Mouse (Mus musculus): ENCODE results near the gene Ttl.

Gene Ttl

GRCm38 (mm10) chr2:129065437-129066282 lies at the start of gene Ttl:
Gene Ttl (plus strand): TSS chr2:129065942.
- in situ Hi-C loops (cut with MboI): no loop called here

DNA sequence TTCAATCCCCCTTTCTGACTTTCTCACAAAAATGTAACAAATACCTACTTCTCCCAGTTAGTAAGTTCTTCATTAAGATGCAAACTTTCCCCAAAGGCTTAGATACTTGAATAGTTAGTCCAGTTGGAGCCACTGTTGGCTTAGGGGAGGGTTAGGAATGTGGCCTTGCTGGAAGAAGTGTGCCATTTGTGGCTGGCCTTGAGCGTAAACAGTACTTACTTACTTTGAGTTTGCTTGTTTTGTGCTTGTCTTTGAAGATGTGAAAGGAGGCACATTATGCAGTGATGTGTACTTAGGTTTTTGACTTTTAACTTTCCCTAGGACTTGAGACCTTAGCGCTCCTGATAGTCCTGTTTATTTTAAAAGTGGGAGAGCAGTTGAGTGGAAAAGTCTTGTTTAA lies 45.6 kb upstream of the Ttl start:
- in situ Hi-C loops (cut with MboI): no loop called here

DNA sequence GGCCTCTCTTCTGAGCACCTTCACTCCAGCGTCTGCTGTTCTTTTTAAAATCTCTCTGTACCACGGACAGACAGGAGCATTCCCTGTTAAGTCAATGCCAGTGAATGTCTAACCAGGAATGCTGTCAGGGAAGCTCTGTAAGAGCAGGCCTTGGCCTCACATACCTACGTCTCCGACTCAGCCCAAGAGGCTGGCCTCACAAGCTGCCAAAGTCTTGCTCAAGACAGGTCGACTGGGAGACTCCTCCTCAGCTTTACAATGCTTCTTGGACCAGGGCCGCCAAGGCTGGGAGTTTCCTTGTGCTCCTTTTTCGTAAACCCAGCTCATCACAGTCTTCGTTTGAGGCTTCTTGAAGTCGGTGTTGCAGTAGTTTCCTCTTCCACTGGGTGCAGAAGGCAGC lies 40.9 kb upstream of the Ttl start:
- in situ Hi-C loops (cut with MboI): no loop called here

- in situ Hi-C loops (cut with MboI): no loop called here
Measured at GRCm38 (mm10) chr2:129035381-129035780, 30.4 kb upstream of the Ttl start.

DNA sequence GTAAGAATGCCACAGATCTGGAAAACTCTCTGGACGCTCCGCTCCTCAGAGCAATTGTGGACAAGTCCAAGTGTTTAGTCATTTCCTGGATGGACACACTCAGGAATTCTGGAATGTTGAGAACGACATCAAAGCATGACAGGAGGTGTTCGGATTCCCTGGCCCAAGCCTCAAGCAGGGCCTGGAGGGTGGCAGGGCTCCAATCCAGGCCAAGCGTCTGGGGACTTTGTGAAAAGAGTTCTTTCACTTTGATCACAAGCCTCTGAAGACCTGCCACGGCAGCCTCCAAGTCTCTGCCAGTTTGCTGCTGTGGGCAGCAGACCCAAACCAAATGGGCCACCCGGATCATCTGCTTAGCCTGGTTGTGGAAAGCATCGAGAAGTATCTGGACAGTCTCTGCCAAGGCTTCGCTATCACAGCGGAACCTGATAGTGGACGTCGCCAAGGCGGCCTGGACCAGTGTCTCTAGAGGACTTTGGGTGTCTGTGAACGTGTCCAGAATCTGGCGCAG lies 27.3 kb upstream of the Ttl start:
- in situ Hi-C loops (cut with MboI): no loop called here

GRCm38 (mm10) chr2:129038937-129039631 lies 26.7 kb upstream of the Ttl start:
- in situ Hi-C loops (cut with MboI): no loop called here

- in situ Hi-C loops (cut with MboI): no loop called here
Measured at GRCm38 (mm10) chr2:129040567-129040966, 25.2 kb upstream of the Ttl start.

DNA sequence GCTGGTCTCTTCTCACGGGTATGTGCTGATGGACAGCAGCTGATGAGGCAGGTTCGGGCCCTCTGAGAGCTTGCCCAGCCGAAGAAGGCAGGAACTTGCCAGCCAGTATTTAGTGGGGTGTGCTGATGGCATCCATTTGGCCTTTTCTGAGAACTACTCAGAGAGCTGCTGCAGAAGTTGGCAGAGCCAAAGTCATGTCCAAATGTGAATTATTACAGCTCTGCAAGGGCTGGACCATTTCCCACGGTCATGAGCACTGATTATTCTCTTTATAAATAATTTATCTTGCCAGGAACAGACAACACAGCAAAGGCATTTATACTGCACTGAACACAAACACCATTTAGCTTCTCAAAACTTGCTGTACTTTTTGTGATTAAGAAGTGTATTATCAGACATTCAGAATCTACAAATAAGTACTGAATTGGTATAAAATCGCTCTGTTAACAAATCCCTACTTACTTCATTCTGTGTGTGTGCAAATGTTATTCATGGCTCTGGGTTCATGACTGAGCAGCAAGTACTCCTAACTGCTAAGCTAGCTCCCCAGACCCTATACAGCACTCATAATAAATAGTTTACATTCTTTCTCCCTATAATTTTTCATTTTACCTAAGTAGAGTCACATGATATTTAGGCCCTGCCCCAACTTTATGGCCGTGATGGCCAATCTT lies 19.4 kb upstream of the Ttl start:
- in situ Hi-C loops (cut with MboI): no loop called here

- in situ Hi-C loops (cut with MboI): no loop called here
Measured at GRCm38 (mm10) chr2:129046846-129047196, 18.9 kb upstream of the Ttl start.

DNA sequence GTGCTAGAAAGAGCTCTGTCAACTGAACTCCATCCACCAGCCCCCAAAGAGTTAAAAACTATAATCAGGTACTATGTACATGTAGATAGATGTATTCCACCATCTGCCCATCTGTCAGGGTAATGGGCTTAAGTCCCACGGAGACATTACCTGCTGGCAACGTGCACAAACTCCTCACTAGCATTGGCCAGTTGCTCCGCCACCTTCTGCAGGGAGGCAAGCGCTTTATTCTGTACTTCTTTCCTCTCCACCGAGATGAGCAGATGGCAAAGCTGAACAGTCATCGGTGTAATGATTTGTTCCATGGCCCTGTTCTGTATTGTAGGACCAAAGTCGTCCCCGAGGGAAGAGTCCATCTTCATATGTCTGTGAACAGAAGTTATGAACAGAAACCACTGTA lies 17.9 kb upstream of the Ttl start, which contains the start of gene Vinac1:
Vinac1 (minus strand) TSS at position 362 of the 400 bp plus-strand sequence.
- in situ Hi-C loops (cut with MboI): no loop called here

DNA sequence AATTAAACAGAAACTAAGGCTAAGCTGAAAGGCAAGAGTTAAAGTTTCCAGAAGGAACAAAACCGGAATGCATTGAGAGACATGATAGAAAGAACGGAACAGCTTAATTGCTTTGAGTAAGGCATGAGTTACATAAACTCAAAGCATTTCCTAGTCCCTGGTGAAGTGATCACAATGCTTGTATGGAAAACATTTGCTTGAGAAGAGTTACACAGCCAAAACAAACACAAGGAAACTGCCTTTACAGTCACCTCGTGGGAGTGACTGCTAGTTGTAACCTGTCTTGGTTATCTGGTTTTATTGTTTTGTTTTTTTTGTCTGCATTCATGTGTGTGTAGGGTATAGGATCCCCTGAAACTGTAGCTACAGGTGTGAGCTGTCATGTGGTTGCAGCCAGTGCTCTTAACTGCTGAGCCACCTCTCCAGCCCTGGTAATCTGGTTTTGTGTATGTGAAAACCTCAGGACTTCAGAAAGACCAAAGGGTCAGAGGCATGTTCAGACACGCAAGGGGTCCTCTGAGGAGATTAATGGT lies 13.2 kb upstream of the Ttl start:
- in situ Hi-C loops (cut with MboI): loop anchor here (10.0 kb wide), 1 partner anchor 108 kb away; the partner anchor contains the start of gene Zc3h8

GRCm38 (mm10) chr2:129055741-129056140 lies 10.0 kb upstream of the Ttl start:
- in situ Hi-C loops (cut with MboI): loop anchor here (10.0 kb wide), 1 partner anchor 111 kb away; the partner anchor contains the start of gene Zc3h8

GRCm38 (mm10) chr2:129056597-129056996 lies 9.1 kb upstream of the Ttl start:
- in situ Hi-C loops (cut with MboI): loop anchor here (10.0 kb wide), 1 partner anchor 112 kb away; the partner anchor contains the start of gene Zc3h8

DNA sequence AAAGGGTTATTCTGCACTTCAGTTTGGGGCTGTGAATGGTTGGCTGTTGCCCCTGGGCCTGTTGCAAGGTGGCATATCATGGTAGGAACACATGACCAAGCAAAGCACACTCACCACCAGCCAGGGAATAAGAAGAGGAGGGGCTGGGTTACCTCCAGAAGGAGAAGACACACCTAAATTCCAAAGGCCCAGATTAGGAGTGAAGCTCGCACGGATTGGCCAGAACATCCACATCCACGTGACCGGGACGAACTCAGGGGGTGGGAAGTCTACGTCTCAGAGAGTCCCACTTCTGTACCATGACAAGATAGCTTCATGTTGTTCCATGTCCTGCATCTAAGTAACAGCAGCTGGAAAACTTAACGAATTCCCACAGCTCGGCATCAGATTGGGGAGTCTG lies 8.5 kb upstream of the Ttl start:
- in situ Hi-C loops (cut with MboI): loop anchor here (10.0 kb wide), 1 partner anchor 112 kb away; the partner anchor contains the start of gene Zc3h8

DNA sequence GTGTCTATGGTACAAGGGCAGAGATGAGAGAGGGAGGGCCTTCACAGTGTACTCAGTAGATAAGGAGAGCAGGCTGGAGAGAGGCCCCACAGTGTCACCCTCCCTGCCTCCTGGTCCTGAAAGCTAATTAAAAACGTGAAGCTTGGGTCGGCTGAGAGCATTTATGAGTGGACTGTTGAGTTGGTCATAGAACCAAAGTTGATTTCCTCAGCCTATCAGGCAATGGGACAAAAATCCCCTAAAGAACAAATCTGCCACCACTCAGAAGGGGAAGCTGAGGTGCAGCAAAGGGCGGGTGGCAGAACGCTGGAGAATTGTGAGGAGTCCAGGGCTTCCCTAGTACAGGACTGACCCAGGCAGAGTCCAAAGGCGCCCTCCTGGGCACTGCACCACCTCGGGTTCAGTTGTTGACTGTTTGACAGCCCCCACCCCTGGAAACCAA lies 7.8 kb upstream of the Ttl start:
- in situ Hi-C loops (cut with MboI): loop anchor here (10.0 kb wide), 1 partner anchor 113 kb away; the partner anchor contains the start of gene Zc3h8

DNA sequence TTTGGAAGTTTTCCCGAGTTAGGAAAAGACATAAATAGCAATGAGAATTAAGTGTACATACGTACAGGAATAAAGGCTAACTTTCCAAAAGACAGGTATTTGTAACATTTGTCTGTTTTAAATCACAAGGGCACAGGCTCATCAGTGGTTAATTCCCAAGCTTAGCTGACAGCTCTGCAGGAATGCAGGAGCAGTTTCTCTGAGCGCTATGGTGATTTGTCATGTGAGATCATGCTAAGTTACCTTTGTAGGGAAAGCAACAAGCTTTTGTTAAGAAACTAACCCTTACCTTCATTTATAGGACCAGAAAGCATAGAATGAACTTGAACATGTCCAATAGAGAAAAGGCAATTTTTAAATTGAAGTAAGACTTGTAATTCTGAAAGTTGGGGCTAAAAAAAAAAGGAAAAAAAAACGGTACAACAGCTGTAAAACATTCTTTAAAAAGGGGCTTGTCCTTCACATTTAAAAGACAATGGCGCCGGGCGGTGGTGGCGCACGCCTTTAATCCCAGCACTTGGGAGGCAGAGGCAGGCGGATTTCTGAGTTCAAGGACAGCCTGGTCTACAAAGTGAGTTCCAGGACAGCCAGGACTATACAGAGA lies 4.2 kb upstream of the Ttl start:
- in situ Hi-C loops (cut with MboI): no loop called here

DNA sequence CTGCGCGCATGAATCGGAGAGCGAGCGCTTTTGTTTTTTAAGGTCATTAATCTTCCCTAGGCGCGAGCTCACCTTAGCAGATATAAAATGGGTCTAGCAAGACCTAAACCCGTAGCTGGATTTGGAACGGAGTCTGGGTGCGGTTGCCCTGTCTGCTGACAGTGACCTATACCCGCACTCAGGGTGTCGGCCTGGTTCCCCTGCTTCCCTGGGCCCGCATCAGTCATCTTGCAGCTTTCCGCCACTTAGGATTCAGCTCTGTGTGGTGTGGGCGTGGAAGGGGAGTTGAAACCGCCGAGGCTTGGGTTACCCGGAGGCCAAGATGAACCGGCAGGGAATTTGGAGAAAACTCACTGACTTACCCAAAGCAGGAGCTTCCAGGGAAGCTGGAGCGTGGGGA lies 584 bp downstream of the Ttl start:
- in situ Hi-C loops (cut with MboI): no loop called here

DNA sequence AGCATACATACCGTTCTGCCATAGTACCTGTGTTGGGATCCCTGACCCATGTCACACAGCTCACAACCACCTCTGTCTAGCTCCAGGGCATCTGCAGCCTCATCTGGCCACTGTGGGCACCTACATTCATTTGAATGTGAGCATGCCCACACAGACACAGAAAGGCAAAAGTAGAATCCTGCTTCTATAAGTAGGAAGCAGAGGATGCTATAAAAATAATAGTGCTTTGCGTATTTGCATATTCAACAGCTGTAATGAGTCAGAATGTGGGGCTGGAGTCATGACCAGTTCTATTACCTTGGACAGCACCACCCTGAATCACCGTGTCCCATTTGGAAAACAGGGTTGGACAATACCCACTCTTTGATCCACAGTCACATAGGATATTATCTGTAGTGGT lies 4.6 kb downstream of the Ttl start:
- in situ Hi-C loops (cut with MboI): no loop called here

DNA sequence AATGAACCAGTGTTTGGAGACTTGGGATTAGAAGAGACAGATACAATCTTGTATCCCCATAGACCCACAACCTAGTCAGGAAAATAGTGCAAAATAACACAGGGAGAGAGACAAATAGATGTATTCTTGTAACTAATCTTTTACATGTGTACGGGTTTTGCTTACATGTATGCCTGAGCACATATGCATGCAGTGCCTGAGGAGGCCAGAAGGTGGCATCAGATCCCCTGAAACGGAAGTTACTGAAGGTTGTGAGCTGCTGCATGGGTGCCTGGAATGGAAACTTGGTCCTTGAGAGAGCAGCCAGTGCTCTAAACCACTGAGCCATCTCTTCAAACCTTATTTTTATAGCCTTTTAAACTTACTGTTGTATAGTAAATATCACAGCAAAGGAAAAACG lies 12.6 kb downstream of the Ttl start:
- in situ Hi-C loops (cut with MboI): no loop called here

DNA sequence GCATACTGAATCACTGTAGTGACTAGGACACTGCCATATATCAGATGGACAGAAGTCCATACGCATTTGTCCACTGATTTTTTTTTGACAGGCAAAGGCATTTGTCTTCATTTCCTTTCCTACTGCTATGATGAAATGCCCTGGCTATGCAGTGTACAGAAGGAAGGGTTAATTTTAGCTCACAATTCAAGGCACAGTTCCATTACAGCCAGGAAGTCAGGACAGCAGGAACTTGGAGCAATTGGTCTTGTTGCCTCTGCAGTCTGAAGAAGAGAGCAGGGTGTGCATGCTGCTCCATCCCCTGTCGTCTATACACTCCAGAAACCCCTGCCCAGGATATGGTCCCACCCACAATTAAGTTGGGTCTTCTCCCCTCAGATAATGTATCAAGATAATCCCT lies 13.5 kb downstream of the Ttl start:
- in situ Hi-C loops (cut with MboI): no loop called here

DNA sequence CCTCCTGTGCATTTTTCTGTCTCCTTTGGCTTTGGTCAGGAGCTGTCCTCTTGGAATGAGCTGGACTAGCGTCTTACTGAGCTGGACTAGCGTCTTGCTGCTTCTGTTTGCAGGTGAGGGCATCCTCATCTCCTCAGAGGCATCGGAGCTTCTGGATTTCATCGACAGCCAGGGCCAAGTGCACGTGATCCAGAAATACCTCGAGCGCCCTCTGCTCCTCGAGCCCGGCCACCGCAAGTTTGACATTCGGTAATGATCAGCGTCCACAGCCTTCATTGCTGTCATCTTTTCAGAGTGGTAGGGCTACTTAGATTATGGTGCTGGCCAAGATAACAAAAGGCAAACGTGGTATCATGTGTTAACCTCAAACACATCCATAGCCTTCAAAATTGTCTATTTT lies 15.4 kb downstream of the Ttl start:
- in situ Hi-C loops (cut with MboI): no loop called here
